Mouse (Mus musculus) G1E (cell line): ENCODE data around the gene Cacnb3. TPM values are rescaled to one million over a fixed set of nuclear protein-coding genes. Genes with fewer than 3 reads are reported as not detected.
A peak's percentile ranks its signal among the peaks of the same experiment; 100 is the strongest.

Source experiments
- ATAC-seq: 2 replicates; pipeline ENCODE4 v1.8.0; 2016; ENCODE audit warnings: mild to moderate bottlenecking; ENCODE audit not compliant: insufficient number of reproducible peaks, poor library complexity, low FRiP score, severe bottlenecking; ENCODE audit errors: extremely low read depth
- DNase-seq: peaks from one replicate; pipeline ENCODE4 v3.0.0; 2012; ENCODE audit warnings: low spot score
- H3K27me3 ChIP-seq: 2 replicates; pipeline ENCODE4 v1.6.1; 2012; ENCODE audit warnings: mild to moderate bottlenecking, low read length, inconsistent platforms; ENCODE audit not compliant: insufficient read depth
- H3K36me3 ChIP-seq: replicated peaks from 2 replicates; pipeline ENCODE3; 2012; ENCODE audit warnings: mild to moderate bottlenecking, inconsistent platforms
- H3K4me1 ChIP-seq: 2 replicates; pipeline ENCODE4 v1.6.1; 2012; ENCODE audit warnings: low read depth, low read length, inconsistent platforms, mixed read lengths; ENCODE audit not compliant: insufficient read depth
- H3K4me3 ChIP-seq: 2 replicates; pipeline ENCODE4 v1.5.1; 2012; ENCODE audit warnings: low read depth, mild to moderate bottlenecking, inconsistent platforms, low read length, moderate library complexity, mixed read lengths
- H3K9me3 ChIP-seq: replicated peaks from 2 replicates; pipeline ENCODE4 v1.6.1; 2012; ENCODE audit warnings: inconsistent platforms
- CTCF ChIP-seq: IDR thresholded peaks from 2 replicates; pipeline ENCODE4 v1.5.1; 2012; ENCODE audit warnings: low read depth, low read length, inconsistent platforms, mixed read lengths
- GATA1 ChIP-seq: IDR thresholded peaks from 2 replicates; pipeline ENCODE4 v1.6.1; 2012; ENCODE audit warnings: borderline replicate concordance, low read length, inconsistent platforms, mixed read lengths
- GATA2 ChIP-seq: IDR thresholded peaks from 2 replicates; pipeline ENCODE4 v1.6.1; 2012; ENCODE audit warnings: low read depth, low read length, inconsistent platforms, borderline replicate concordance
- POLR2AphosphoS5 ChIP-seq: IDR thresholded peaks from 2 replicates; pipeline ENCODE4 v1.6.1; 2012; ENCODE audit warnings: low read depth, low read length, inconsistent platforms; ENCODE audit not compliant: insufficient replicate concordance
- TAL1 ChIP-seq: conservative IDR thresholded peaks from 2 replicates; pipeline ENCODE4 v1.6.1; 2012; ENCODE audit warnings: low read depth, low read length, inconsistent platforms, mixed read lengths
- polyA plus RNA-seq: library from polyadenylated mRNA; stranded (reverse); fragments of >175 nt; gene quantifications from 2 replicates; pipeline ENCODE4 v1.2.3, GENCODE M21; 2012
- total RNA-seq, 2 experiments: library from RNA; stranded (forward) in 1 of 2; stranded (reverse) in 1 of 2; fragments of 200-1000 nt in 1 of 2; fragments of >200 nt in 1 of 2; fragmentation: Nextera tagmentation in 1 of 2; gene quantifications; 2 replicates each; pipeline ENCODE4 v1.2.3; 2014 to 2017

Cacnb3 gene
- total and polyA plus RNA-seq, 3 experiments = 0.22 TPM; not detected in 1

GRCm38 (mm10) chr15:98626078-98626477 is 4.6 kb upstream of the Cacnb3 start:
- 0 out of 2 replicates have a peak, but pooled peaks cover 3% of the 10 kb centered on the region for H3K4me1 ChIP-seq
- H3K4me3 ChIP-seq = no peak overlapping the region
- no peaks in the 10 kb centered on the region for H3K9me3 ChIP-seq
- TF ChIP-seq POLR2AphosphoS5 (no peak), GATA2 (no peak), CTCF (no peak), GATA1 (no peak), TAL1 (no peak)
- ATAC-seq (no peak), DNase-seq (no peak)
- H3K27me3 ChIP-seq = peaks cover 68% of the 10 kb centered on the region
- H3K36me3 ChIP-seq = no peaks in the 10 kb centered on the region

DNA sequence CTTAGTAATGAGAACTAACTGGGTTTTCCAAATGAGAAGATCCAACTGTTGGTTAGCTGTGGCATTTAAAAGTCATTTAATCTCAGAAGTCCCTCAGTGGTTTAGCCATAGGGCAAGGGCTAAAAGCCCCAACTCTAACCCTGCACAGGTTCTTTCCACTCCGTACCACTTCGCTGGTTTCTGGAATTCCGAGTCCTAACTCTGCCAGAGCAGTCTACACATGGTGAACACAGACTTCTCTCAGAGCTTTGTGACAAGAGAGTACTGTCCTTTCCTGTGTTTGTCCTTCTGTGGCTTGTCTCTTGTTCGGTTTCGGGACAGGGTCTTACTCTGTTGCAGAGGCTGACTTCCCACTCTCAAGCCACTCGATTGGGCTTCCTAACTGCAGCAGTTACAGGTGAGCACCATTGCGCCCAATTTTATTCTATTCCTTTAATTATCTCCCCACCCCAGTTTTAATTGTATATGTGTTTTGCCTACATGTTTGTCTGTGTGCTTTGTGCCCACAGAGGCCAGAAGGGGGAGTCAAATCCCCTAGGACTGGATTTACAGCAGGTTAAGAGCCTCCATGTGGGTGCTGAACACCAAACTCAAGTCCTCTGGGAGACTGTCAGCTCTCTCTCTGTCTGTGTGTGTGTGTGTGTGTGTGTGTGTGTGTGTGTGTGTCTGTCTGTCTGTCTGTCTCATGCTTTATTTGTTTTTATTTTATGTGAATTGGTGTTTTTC is 4.0 kb upstream of the Cacnb3 start:
- no peak for ATAC-seq

GRCm38 (mm10) chr15:98628589-98629254 is 1.9 kb upstream of the Cacnb3 start:
- Histone ChIP-seq H3K27me3 (peaks cover 75% of the 10 kb centered on the region), H3K4me3 (no peak overlapping the region), H3K9me3 (no peaks in the 10 kb centered on the region), H3K36me3 (no peaks in the 10 kb centered on the region), H3K4me1 (peaks cover 16% of the 10 kb centered on the region)
- no peak for TF ChIP-seq GATA2
- no peak for TF ChIP-seq TAL1
- TF ChIP-seq GATA1 = no peak
- TF ChIP-seq POLR2AphosphoS5 = no peak
- TF ChIP-seq CTCF = no peak
- no peak for ATAC-seq
- DNase-seq = no peak

More for the DNA sequence above, 4.0 kb upstream of the Cacnb3 start:
- H3K36me3 ChIP-seq = no peaks in the 10 kb centered on the region
- H3K4me1 ChIP-seq = peaks cover 5% of the 10 kb centered on the region
- peaks cover 71% of the 10 kb centered on the region for H3K27me3 ChIP-seq
- no peak for DNase-seq
- H3K4me3 ChIP-seq = no peak overlapping the region
- no peaks in the 10 kb centered on the region for H3K9me3 ChIP-seq
- TF ChIP-seq TAL1 = no peak
- TF ChIP-seq GATA2 = no peak
- TF ChIP-seq GATA1 = no peak
- TF ChIP-seq CTCF = no peak
- TF ChIP-seq POLR2AphosphoS5 = no peak

DNA sequence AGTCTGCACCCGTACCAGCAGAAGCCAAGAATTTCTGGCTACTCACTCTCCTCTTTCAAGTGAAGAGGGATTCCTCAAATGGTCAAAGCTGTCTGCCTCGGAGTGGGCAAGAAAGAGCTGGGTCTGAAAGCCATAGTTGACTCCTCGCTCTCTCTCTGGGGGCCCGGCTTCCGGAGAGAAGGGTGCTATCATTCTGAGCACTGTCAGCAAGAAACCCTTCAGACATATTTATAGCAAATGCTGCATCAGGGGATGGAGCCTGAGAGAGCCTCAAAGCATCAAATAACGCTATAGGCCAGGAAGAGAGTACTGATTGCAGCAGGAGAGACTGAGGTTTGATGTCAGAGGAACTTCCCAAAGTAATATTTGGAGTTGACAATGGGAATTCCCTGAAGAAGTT is 1.2 kb upstream of the Cacnb3 start:
- no peaks in the 10 kb centered on the region for H3K36me3 ChIP-seq
- peaks cover 24% of the 10 kb centered on the region for H3K4me1 ChIP-seq
- peaks cover 80% of the 10 kb centered on the region for H3K27me3 ChIP-seq
- H3K9me3 ChIP-seq = no peaks in the 10 kb centered on the region
- ATAC-seq (no peak), DNase-seq (no peak)
- no peak overlapping the region for H3K4me3 ChIP-seq
- TF ChIP-seq GATA1 (no peak), TAL1 (no peak), CTCF (no peak), POLR2AphosphoS5 (no peak), GATA2 (no peak)

DNA sequence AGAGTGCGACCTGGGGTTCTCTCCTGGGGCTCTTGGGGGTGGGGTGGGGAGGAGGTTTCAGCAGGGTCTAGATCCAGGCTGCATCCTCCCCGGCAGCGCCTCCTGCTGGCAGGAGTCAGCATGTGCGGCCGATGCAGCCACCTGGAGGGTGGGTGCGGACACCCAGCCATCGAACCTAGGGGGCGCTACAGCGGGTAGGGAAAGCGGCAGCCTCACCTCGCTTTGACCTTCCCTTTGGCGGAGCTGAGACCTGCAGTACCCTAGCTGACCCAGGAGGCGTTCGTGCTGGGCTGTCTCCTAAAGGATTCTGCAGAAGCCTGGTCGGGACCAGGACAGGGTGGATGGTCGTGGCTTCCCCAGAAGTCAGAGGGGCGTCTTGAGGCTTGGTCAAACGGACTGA is 853 bp downstream of the Cacnb3 start:
- no peak overlapping the region for H3K4me3 ChIP-seq
- peaks cover 40% of the 10 kb centered on the region for H3K4me1 ChIP-seq
- TF ChIP-seq CTCF = peak; percentile 84
- TF ChIP-seq POLR2AphosphoS5 = no peak
- H3K27me3 ChIP-seq = peaks cover 92% of the 10 kb centered on the region
- DNase-seq = peak; percentile 47
- no peaks in the 10 kb centered on the region for H3K9me3 ChIP-seq
- no peak for ATAC-seq
- H3K36me3 ChIP-seq = no peaks in the 10 kb centered on the region

GRCm38 (mm10) chr15:98632107-98632744 is 1.6 kb downstream of the Cacnb3 start:
- Histone ChIP-seq H3K36me3 (no peaks in the 10 kb centered on the region), H3K4me3 (no peak overlapping the region; the same call in 1 of the 2 replicates), H3K9me3 (no peaks in the 10 kb centered on the region), H3K4me1 (peaks cover 40% of the 10 kb centered on the region), H3K27me3 (peaks cover 92% of the 10 kb centered on the region)
- DNase-seq (no peak), ATAC-seq (no peak)
- TF ChIP-seq GATA2 = no peak
- no peak for TF ChIP-seq CTCF
- TF ChIP-seq GATA1 = no peak
- no peak for TF ChIP-seq POLR2AphosphoS5
- no peak for TF ChIP-seq TAL1
